Mouse (Mus musculus) heart, adult 8-10 months (tissue): Measurements from ENCODE around the gene Rgs10. TPM values are rescaled to one million over a fixed set of nuclear protein-coding genes. Genes with fewer than 3 reads are reported as not detected.

Experiments used
- DNase-seq: peaks from one replicate; pipeline ENCODE4 v3.0.0; 2022; ENCODE audit warnings: low spot score
- total RNA-seq, 4 experiments: library from RNA; stranded (reverse); gene quantifications; 2 replicates each; pipeline ENCODE4 v1.2.4; 2022

The Rgs10 gene
- total RNA-seq, 4 experiments from 2014 or later: 6.9 to 11.3 (median 9.2) TPM

- no peak for DNase-seq
Measured at GRCm38 (mm10) chr7:128374156-128374555, 44.4 kb downstream of the Rgs10 start.

DNA sequence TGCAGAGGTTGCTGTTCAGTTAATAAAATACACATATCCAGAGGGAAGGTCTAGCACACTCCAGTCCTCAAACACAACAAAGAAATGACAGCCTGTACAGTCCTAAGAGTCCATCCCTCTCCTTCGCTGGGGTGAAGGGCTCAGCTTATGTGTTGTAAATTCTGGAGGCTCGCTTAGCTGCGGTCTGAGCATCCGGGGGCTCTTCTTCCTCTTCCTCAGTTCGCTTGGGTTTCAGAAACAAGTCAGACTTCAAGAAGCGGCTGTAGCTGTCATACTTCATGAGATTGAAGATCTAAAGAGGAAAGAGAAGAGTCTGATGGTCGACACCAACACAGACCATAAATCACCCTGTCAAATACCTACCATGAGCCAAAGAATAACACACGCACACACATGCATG lies 44.8 kb downstream of the Rgs10 start:
- DNase-seq: no peak

GRCm38 (mm10) chr7:128372331-128372730 lies 46.2 kb downstream of the Rgs10 start:
- no peak for DNase-seq

- DNase-seq: no peak
Measured at GRCm38 (mm10) chr7:128369366-128369765, 49.2 kb downstream of the Rgs10 start.

GRCm38 (mm10) chr7:128368828-128369227 lies 49.7 kb downstream of the Rgs10 start:
- DNase-seq: no peak

DNA sequence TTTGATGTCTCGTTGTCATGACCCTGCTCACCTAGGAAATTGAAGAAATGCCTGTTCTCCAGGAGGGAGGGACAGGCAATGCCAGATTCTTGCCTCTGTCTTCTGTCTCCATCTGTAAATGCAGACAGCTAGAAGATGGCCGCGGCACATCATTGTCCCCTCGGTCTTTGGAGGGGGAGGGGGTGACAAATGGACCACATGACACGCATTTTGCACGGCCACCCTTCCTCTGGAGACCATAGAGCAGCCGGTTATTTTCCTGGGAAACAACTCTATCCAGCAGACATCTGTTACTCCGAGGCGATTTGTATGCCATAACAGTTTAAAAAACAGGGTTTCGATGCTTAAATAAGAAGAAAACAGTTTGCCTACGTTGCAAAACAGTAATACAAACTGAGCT lies 51.9 kb downstream of the Rgs10 start:
- no peak for DNase-seq

- DNase-seq: no peak
Measured at GRCm38 (mm10) chr7:128365096-128365715, 53.4 kb downstream of the Rgs10 start.

- DNase-seq: no peak
Measured at GRCm38 (mm10) chr7:128364526-128364925, 54.0 kb downstream of the Rgs10 start.

DNA sequence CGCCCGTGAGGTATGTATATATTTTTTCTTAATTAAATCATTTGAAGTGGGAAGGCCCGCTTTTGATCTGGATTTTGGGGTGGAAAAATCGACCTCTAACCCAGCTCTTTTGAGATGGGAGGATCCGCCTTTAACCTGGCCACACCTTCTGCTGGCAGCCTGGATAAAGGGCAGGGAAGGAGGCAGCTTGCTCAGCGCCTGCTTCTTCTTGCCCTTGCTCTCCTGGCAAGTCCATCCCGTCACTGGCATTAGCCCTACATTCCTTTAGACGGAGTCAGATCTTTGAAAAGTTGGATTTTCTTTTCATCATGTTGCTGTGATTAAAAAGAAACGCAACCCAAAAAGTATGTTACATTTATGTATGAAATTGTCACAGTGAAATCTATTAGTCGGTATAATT lies 54.8 kb downstream of the Rgs10 start:
- DNase-seq: no peak

GRCm38 (mm10) chr7:128362916-128363315 lies 55.6 kb downstream of the Rgs10 start:
- no peak for DNase-seq

- DNase-seq: no peak
Measured at GRCm38 (mm10) chr7:128359741-128360140, 58.8 kb downstream of the Rgs10 start.

GRCm38 (mm10) chr7:128359164-128359563 lies 59.4 kb downstream of the Rgs10 start:
- no peak for DNase-seq

- no peak for DNase-seq
Measured at GRCm38 (mm10) chr7:128358741-128359140, 59.8 kb downstream of the Rgs10 start.

GRCm38 (mm10) chr7:128356868-128357755 lies 61.4 kb downstream of the Rgs10 start:
- DNase-seq: no peak

GRCm38 (mm10) chr7:128355463-128355862 lies 63.1 kb downstream of the Rgs10 start:
- no peak for DNase-seq

DNA sequence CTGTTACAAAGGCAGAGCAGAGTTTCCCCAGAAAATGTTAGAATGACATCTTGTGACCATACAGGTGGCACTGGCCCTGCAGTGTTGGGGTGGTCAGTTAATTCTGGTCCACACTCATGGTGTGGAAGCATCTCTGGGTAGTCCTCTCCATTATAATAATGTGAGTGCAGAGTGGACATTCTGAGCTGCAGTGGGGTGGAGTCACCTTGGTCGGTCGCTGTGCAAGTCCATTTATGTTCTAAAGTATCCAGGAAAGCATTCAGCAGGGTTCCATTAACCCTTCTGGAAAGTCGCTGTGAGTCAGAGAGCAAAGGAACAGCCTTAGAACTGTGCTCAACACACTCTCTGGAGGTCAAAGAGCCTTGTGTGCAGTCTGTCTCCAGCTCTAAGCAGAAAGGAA lies 65.8 kb downstream of the Rgs10 start:
- DNase-seq: no peak

GRCm38 (mm10) chr7:128351176-128351575 lies 67.4 kb downstream of the Rgs10 start:
- no peak for DNase-seq

DNA sequence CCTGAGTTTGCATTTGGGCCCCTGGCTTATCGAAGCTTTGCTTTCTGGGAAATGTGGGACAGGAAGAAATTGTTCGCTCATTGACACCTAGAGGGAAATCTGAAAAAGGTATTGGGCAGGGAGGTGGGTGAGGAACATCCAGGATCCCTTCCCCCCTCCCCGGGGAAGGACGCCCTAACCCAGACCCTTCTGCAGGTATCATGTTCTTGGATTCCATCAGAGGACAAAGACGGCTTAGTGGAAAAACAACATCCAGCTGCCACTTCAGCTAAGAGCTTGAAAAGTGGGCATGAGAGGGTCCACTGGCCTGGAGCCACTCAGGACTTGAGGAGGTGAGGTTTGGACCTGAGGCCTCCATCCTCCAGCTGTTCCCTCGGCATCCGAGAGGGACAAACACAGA lies 68.2 kb downstream of the Rgs10 start:
- DNase-seq: no peak

DNA sequence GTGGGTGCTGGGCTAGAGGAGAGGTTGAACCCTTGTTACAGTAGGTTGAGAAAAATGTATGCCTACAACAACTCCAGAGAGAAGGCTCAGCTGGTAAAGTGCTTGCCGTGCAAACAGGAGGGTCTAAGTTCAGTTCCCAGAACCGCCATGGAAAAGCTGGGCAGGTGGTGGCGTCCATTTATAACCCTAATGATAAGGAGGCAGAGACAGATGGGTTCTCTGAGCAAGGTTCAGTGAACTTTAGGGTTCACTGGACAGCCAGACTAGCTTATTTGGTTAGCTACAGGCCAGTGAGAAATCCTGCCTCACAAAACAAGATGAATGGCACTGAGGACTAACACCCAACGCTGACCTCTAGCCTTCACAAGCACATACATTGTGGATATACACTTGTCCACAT lies 68.8 kb downstream of the Rgs10 start:
- DNase-seq: no peak

- peak; percentile 48 for DNase-seq
Measured at GRCm38 (mm10) chr7:128348608-128349007, 70.0 kb downstream of the Rgs10 start.

GRCm38 (mm10) chr7:128346991-128347390 lies 71.6 kb downstream of the Rgs10 start:
- no peak for DNase-seq

DNA sequence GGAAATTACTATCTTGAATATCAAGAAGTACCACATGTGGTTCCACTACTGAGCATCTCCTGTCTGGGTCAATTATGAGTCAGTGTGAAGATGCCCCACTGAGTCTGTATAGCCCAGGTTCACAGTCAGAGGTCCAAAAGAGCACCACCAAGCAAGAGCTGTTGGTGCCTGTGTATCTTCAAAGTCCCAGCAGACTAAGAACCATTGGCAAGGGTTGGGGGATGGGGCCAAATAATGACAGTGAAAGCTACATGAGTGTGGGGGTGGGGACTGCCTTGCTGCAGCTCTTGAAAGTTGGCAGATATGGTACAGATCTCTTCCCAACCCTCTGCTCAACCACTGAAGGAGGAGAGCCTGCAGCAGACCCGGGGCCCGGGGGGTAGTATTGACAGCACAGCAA lies 72.0 kb downstream of the Rgs10 start:
- DNase-seq: no peak

- no peak for DNase-seq
Measured at GRCm38 (mm10) chr7:128345691-128346090, 72.9 kb downstream of the Rgs10 start.
